Mouse (Mus musculus) small intestine, adult 10 weeks (tissue): Measurements from ENCODE around the gene Wwc2. TPM values are rescaled to one million over a fixed set of nuclear protein-coding genes. Genes with fewer than 3 reads are reported as not detected.

Experiments used
- polyA plus RNA-seq: library from polyadenylated mRNA; stranded (reverse); fragments of 350-450 nt; fragmentation: Illumina TruSeq; extraction: RNeasy Lipid Tissue Mini Kit (QIAGEN cat#74804); gene quantifications from one replicate; pipeline ENCODE4 v1.2.3, GENCODE M21; 2014; ENCODE audit warnings: low replicate concordance

Wwc2 gene
- 2.7 TPM for polyA plus RNA-seq

DNA sequence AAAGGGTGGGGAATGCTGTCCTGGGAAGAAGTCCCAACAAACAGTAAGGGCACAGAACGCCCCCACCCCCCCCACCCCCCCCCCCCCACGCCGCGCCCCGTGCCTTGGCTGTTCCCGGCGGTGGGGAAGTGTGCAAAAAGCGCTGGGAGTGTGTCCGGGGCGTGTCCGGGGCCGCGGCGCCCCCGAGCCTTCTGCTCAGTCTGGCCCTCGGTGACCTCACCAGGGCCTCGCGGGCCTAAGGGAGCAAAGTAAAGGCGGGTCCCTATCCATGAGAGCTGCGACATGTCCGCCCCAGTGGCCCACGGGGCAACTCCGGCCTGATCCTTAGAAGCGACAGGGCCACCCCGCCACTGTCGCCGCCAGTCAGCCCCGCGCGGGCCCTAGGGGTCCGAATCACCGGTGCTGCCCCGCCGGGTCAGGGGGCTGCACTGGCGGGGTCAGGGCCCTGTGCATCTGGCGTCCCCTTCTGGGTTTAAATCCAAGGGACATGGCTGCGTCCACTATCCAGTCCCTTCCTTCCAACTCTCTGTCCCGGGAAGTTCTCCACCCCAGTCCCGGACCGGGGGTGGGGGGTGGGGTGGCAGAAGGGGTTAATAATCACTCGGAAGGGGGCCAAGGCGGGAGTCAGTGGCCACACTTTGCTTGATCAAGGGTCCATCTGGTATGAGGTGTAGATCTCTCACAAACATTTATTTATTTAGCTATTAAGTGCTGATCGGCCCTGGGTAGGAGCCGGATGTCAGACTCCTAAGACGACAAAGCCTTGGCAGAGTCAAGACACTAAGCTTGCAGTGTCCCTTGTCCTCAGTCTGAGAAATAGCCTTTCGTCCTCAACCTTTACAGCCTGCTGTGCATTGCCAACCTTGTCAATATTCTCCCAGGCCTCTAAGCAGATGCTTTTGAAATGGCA lies at the start of gene Wwc2:
Gene Wwc2 (minus strand): TSS at position 14 of the 910 bp plus-strand sequence.

DNA sequence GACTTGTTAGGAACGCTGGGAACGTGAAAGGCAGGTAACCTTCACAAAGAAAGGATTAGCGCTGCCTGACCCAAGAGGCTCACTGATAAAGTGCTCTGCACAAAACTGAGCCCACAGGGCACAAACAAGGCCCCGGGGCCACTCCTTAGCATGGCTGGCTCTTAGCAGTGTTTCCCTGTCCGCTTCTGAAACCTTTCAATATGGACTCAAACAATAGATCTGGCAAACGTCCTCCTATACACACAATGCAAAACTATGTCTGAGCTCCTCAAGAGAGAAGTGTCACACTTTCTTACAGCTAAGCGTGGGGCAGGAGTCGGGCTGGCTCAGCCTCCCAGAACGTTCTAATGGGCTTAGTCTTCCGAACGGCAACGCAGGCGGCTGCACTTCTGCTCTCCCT lies 166.5 kb downstream of the Wwc2 start, which contains the start of gene Cldn22:
Gene Cldn22 (plus strand): TSS at position 301 of the 400 bp plus-strand sequence.

DNA sequence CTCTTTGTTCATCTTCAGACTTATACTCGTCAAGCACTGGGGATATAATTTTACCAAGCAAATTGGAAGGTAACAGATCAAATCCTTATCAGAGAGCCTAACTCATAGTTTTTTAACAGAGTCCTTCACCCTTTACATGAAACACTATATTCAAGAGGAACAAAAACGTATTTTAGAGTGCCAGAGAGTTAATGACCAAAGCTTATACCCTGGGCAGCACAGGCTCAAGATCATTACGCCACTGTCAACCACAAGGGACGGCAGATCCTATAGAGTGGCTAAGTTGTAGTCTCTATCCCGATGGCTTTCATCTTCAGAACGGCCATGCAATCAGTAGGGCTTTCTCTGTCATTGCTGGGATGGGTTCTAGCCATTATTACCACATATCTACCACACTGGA lies 168.9 kb downstream of the Wwc2 start, which contains the start of gene Cldn24:
Gene Cldn24 (plus strand): TSS at position 301 of the 400 bp plus-strand sequence.

Other genes starting within 250 kb of the Wwc2 start
- gene Cldn24, start 168.8 kb downstream of the Wwc2 start, polyA plus RNA-seq, result not detected
- gene Cldn22, start 166.4 kb downstream of the Wwc2 start, polyA plus RNA-seq, result not detected
- 1.4 TPM for gene Dctd, start 108.2 kb upstream of the Wwc2 start, polyA plus RNA-seq